Mouse (Mus musculus) liver, embryonic 16.5 days (tissue): ENCODE data around the gene Atf7. TPM values are rescaled to one million over a fixed set of nuclear protein-coding genes. Genes with fewer than 3 reads are reported as not detected.

ENCODE experiments used
- ATAC-seq: fragments of 200-750 bp; cut with Nextera tagmentation; 2 replicates; pipeline ENCODE4 v1.8.0; 2017; ENCODE audit warnings: low read depth, mild to moderate bottlenecking, moderate number of reproducible peaks, moderate library complexity
- H3K27ac ChIP-seq: fragments of 300-500 bp; sonication (generic); 2 replicates; pipeline ENCODE4 v1.5.1; 2014; ENCODE audit warnings: mild to moderate bottlenecking, low read length
- H3K27me3 ChIP-seq: fragments of 300-500 bp; sonication (generic); 2 replicates; pipeline ENCODE4 v1.6.1; 2014; ENCODE audit warnings: low read depth, low read length, mixed read lengths; ENCODE audit not compliant: control insufficient read depth, insufficient read depth
- H3K36me3 ChIP-seq: fragments of 300-500 bp; sonication (generic); 2 replicates; pipeline ENCODE4 v1.6.1; 2014; ENCODE audit warnings: mild to moderate bottlenecking; ENCODE audit not compliant: control insufficient read depth, insufficient read depth
- H3K4me1 ChIP-seq: fragments of 300-500 bp; sonication (generic); 2 replicates; pipeline ENCODE4 v1.6.1; 2014; ENCODE audit warnings: low read depth, low read length, mixed read lengths; ENCODE audit not compliant: control insufficient read depth
- H3K4me2 ChIP-seq: fragments of 300-500 bp; sonication (generic); 2 replicates; pipeline ENCODE4 v1.6.1; 2014; ENCODE audit warnings: low read depth, low read length, mixed read lengths
- H3K4me3 ChIP-seq: fragments of 300-500 bp; sonication (generic); 2 replicates; pipeline ENCODE4 v1.5.1; 2014; ENCODE audit warnings: low read depth, mild to moderate bottlenecking, low read length
- H3K9ac ChIP-seq: fragments of 300-500 bp; sonication (generic); 2 replicates; pipeline ENCODE4 v1.6.1; 2014; ENCODE audit warnings: low read depth, low read length
- H3K9me3 ChIP-seq: fragments of 300-500 bp; sonication (generic); replicated peaks from 2 replicates; pipeline ENCODE4 v1.6.1; 2016; ENCODE audit warnings: low read length; ENCODE audit not compliant: control insufficient read depth
- WGBS: fragments of 180-500 bp; shearing (Covaris S2); extraction: QIAGEN DNeasy Blood & Tissue Kit; methylation state at CpG from one replicate; pipeline ENCODE4 v1.1.7; 2014; ENCODE audit not compliant: insufficient replicate concordance; 5-methylcytosine and 5-hydroxymethylcytosine counted together
- polyA plus RNA-seq: library from polyadenylated mRNA; unstranded; fragments of >200 nt; fragmentation: Nextera tagmentation; extraction: Ambion mirVana; gene quantifications from 2 replicates; pipeline ENCODE4 v1.2.1, GENCODE M21; 2015

Atf7 gene
- polyA plus RNA-seq, 1 experiment from 2014 or later: 10.2 TPM

GRCm38 (mm10) chr15:102576972-102577371, 48.3 kb downstream of the Atf7 start:
- WGBS: 89% methylated on average over 1 of the region's 1 CpGs
- no peak overlapping the region for H3K4me2 ChIP-seq
- H3K27me3 ChIP-seq: no peaks in the 10 kb centered on the region
- no peaks in the 10 kb centered on the region for H3K9me3 ChIP-seq
- ATAC-seq: no peak
- no peak overlapping the region for H3K9ac ChIP-seq
- H3K4me3 ChIP-seq: no peak overlapping the region
- H3K4me1 ChIP-seq: no peaks in the 10 kb centered on the region
- H3K27ac ChIP-seq: no peak overlapping the region
- no peaks in the 10 kb centered on the region for H3K36me3 ChIP-seq

- Histone ChIP-seq H3K27ac (no peak overlapping the region), H3K4me1 (no peaks in the 10 kb centered on the region), H3K27me3 (no peaks in the 10 kb centered on the region), H3K36me3 (no peaks in the 10 kb centered on the region), H3K9ac (no peak overlapping the region), H3K4me3 (no peak overlapping the region), H3K9me3 (no peaks in the 10 kb centered on the region), H3K4me2 (no peak overlapping the region)
- no peak for ATAC-seq
- 71% methylated on average over 3 of the region's 3 CpGs for WGBS
Observed at GRCm38 (mm10) chr15:102572081-102572480, 53.2 kb downstream of the Atf7 start.

- 52% methylated on average over 2 of the region's 2 CpGs for WGBS
- H3K4me1 ChIP-seq: no peaks in the 10 kb centered on the region
- H3K4me3 ChIP-seq: no peak overlapping the region
- no peaks in the 10 kb centered on the region; the same call in 1 of the 2 replicates for H3K36me3 ChIP-seq
- H3K9me3 ChIP-seq: no peaks in the 10 kb centered on the region
- no peak overlapping the region for H3K4me2 ChIP-seq
- H3K27me3 ChIP-seq: no peaks in the 10 kb centered on the region
- H3K27ac ChIP-seq: no peak overlapping the region
- ATAC-seq: no peak
- no peak overlapping the region for H3K9ac ChIP-seq
Observed at GRCm38 (mm10) chr15:102567849-102568248, 57.4 kb downstream of the Atf7 start.

- Histone ChIP-seq H3K4me1 (no peaks in the 10 kb centered on the region), H3K9ac (no peak overlapping the region), H3K4me2 (no peak overlapping the region), H3K9me3 (no peaks in the 10 kb centered on the region), H3K4me3 (no peak overlapping the region), H3K36me3 (no peaks in the 10 kb centered on the region; the same call in 1 of the 2 replicates), H3K27me3 (no peaks in the 10 kb centered on the region), H3K27ac (no peak overlapping the region)
- no peak for ATAC-seq
- WGBS: 79% methylated on average over 5 of the region's 5 CpGs
Observed at GRCm38 (mm10) chr15:102563681-102564080, 61.6 kb downstream of the Atf7 start.

- no peaks in the 10 kb centered on the region for H3K27me3 ChIP-seq
- H3K4me1 ChIP-seq: no peaks in the 10 kb centered on the region
- no peaks in the 10 kb centered on the region for H3K9me3 ChIP-seq
- no peak overlapping the region for H3K27ac ChIP-seq
- no peak for ATAC-seq
- H3K9ac ChIP-seq: no peak overlapping the region
- no peak overlapping the region for H3K4me2 ChIP-seq
- 79% methylated on average over 3 of the region's 3 CpGs for WGBS
- no peaks in the 10 kb centered on the region; the same call in 1 of the 2 replicates for H3K36me3 ChIP-seq
- no peak overlapping the region for H3K4me3 ChIP-seq
Observed at GRCm38 (mm10) chr15:102563061-102563460, 62.2 kb downstream of the Atf7 start.

GRCm38 (mm10) chr15:102562491-102562890, 62.8 kb downstream of the Atf7 start:
- no peak overlapping the region for H3K4me3 ChIP-seq
- WGBS: 77% methylated on average over 1 of the region's 1 CpGs
- H3K36me3 ChIP-seq: no peaks in the 10 kb centered on the region; the same call in 1 of the 2 replicates
- ATAC-seq: no peak
- no peak overlapping the region for H3K9ac ChIP-seq
- H3K27me3 ChIP-seq: no peaks in the 10 kb centered on the region
- H3K4me2 ChIP-seq: no peak overlapping the region
- H3K9me3 ChIP-seq: no peaks in the 10 kb centered on the region
- no peak overlapping the region for H3K27ac ChIP-seq
- no peaks in the 10 kb centered on the region for H3K4me1 ChIP-seq

- Histone ChIP-seq H3K9ac (no peak overlapping the region), H3K4me2 (no peak overlapping the region), H3K27me3 (no peaks in the 10 kb centered on the region), H3K9me3 (no peaks in the 10 kb centered on the region), H3K27ac (no peak overlapping the region), H3K4me3 (no peak overlapping the region), H3K4me1 (no peaks in the 10 kb centered on the region), H3K36me3 (peaks cover 12% of the 10 kb centered on the region)
- ATAC-seq: no peak
Observed at GRCm38 (mm10) chr15:102557580-102557979, 67.7 kb downstream of the Atf7 start.

GRCm38 (mm10) chr15:102555581-102555980, 69.7 kb downstream of the Atf7 start:
- no peak overlapping the region for H3K9ac ChIP-seq

GRCm38 (mm10) chr15:102552599-102552998, 72.7 kb downstream of the Atf7 start:
- WGBS: 77% methylated on average over 5 of the region's 5 CpGs
- Histone ChIP-seq H3K27ac (no peak overlapping the region), H3K9me3 (no peaks in the 10 kb centered on the region), H3K27me3 (no peaks in the 10 kb centered on the region), H3K9ac (no peak overlapping the region), H3K36me3 (peaks cover 18% of the 10 kb centered on the region), H3K4me1 (no peaks in the 10 kb centered on the region), H3K4me2 (no peak overlapping the region), H3K4me3 (no peak overlapping the region)
- no peak for ATAC-seq

More at GRCm38 (mm10) chr15:102555581-102555980, 69.7 kb downstream of the Atf7 start:
- ATAC-seq: no peak
- 80% methylated on average over 1 of the region's 1 CpGs for WGBS
- Histone ChIP-seq H3K27me3 (no peaks in the 10 kb centered on the region), H3K4me2 (no peak overlapping the region), H3K9me3 (no peaks in the 10 kb centered on the region), H3K27ac (no peak overlapping the region), H3K36me3 (peaks cover 18% of the 10 kb centered on the region), H3K4me3 (no peak overlapping the region), H3K4me1 (no peaks in the 10 kb centered on the region)
